Mouse (Mus musculus) limb, embryonic 14.5 days (tissue): ENCODE results near the gene Spag5. TPM values are rescaled to one million over a fixed set of nuclear protein-coding genes. Genes with fewer than 3 reads are reported as not detected.
A peak's percentile ranks its signal among the peaks of the same experiment; 100 is the strongest.

Experiments
- ATAC-seq: fragments of 200-750 bp; cut with Nextera tagmentation; 2 replicates; pipeline ENCODE4 v1.8.0; 2017; ENCODE audit warnings: low read depth, moderate number of reproducible peaks, moderate TSS enrichment; ENCODE audit not compliant: low FRiP score
- DNase-seq: peaks from one replicate; pipeline ENCODE4 v3.0.0-alpha.2; 2015; ENCODE audit warnings: low spot score
- H3K27ac ChIP-seq: fragments of 300-500 bp; sonication (generic); replicated peaks from 2 replicates; pipeline ENCODE4 v1.5.1; 2014; ENCODE audit warnings: low read depth, mild to moderate bottlenecking, low read length, moderate library complexity, mixed read lengths
- H3K27me3 ChIP-seq: fragments of 300-500 bp; sonication (generic); 2 replicates; pipeline ENCODE4 v1.6.1; 2014; ENCODE audit warnings: low read length, mixed read lengths; ENCODE audit not compliant: control insufficient read depth, insufficient read depth
- H3K36me3 ChIP-seq: fragments of 300-500 bp; sonication (generic); 2 replicates; pipeline ENCODE4 v1.6.1; 2014; ENCODE audit warnings: mild to moderate bottlenecking, low read length, moderate library complexity, mixed read lengths; ENCODE audit not compliant: control insufficient read depth, insufficient read depth
- H3K4me1 ChIP-seq: fragments of 300-500 bp; sonication (generic); 2 replicates; pipeline ENCODE4 v1.6.1; 2014; ENCODE audit warnings: antibody characterized with exemption, low read length, mixed read lengths; ENCODE audit not compliant: control insufficient read depth, insufficient read depth
- H3K4me2 ChIP-seq: fragments of 300-500 bp; sonication (generic); replicated peaks from 2 replicates; pipeline ENCODE4 v1.6.1; 2014; ENCODE audit warnings: low read depth, mild to moderate bottlenecking, low read length, moderate library complexity; ENCODE audit not compliant: severe bottlenecking
- H3K4me3 ChIP-seq: fragments of 300-500 bp; sonication (generic); replicated peaks from 2 replicates; pipeline ENCODE4 v1.5.1; 2014; ENCODE audit warnings: low read length
- H3K9ac ChIP-seq: fragments of 300-500 bp; sonication (generic); 2 replicates; pipeline ENCODE4 v1.6.1; 2014; ENCODE audit warnings: mild to moderate bottlenecking, low read depth, low read length, moderate library complexity; ENCODE audit not compliant: severe bottlenecking
- H3K9me3 ChIP-seq: fragments of 300-500 bp; sonication (generic); 2 replicates; pipeline ENCODE4 v1.6.1; 2016; ENCODE audit warnings: low read length; ENCODE audit not compliant: control insufficient read depth
- POLR2A ChIP-seq: fragments of 200-500 bp; IDR thresholded peaks from 2 replicates; pipeline ENCODE4 v1.8.0; 2012; ENCODE audit warnings: inconsistent platforms, mild to moderate bottlenecking, moderate library complexity, borderline replicate concordance; ENCODE audit not compliant: insufficient read depth, insufficient read length; ENCODE audit errors: extremely low read depth
- WGBS: fragments of 180-500 bp; shearing (Covaris S2); extraction: QIAGEN DNeasy Blood & Tissue Kit; methylation state at CpG from one replicate; pipeline ENCODE4 v1.1.7; 2014; 5-methylcytosine and 5-hydroxymethylcytosine counted together
- polyA plus RNA-seq, 2 experiments: library from polyadenylated mRNA; depleted of rRNA in 1 of 2; stranded (reverse) in 1 of 2; unstranded in 1 of 2; fragments of >200 nt; fragmentation: Nextera tagmentation in 1 of 2; extraction: Ambion mirVana in 1 of 2; gene quantifications; 2 replicates each; pipeline versions ENCODE4 v1.2.1 to v1.2.3; 2012 to 2014

The Spag5 gene
- polyA plus RNA-seq, 2 experiments: 28.7 to 57.3 TPM

GRCm38 (mm10) chr11:78353081-78353480 lies 51.8 kb downstream of the Spag5 start:
- H3K4me2 ChIP-seq: no peak overlapping the region
- H3K9me3 ChIP-seq: no peaks in the 10 kb centered on the region
- no peaks in the 10 kb centered on the region for H3K4me1 ChIP-seq
- H3K9ac ChIP-seq: no peak overlapping the region
- no peaks in the 10 kb centered on the region for H3K27me3 ChIP-seq
- H3K36me3 ChIP-seq: peaks cover 15% of the 10 kb centered on the region
- ATAC-seq (no peak), DNase-seq (no peak)
- H3K4me3 ChIP-seq: no peak overlapping the region
- 79% methylated on average over 1 of the region's 1 CpGs for WGBS
- H3K27ac ChIP-seq: no peak overlapping the region
- TF ChIP-seq POLR2A: no peak

DNA sequence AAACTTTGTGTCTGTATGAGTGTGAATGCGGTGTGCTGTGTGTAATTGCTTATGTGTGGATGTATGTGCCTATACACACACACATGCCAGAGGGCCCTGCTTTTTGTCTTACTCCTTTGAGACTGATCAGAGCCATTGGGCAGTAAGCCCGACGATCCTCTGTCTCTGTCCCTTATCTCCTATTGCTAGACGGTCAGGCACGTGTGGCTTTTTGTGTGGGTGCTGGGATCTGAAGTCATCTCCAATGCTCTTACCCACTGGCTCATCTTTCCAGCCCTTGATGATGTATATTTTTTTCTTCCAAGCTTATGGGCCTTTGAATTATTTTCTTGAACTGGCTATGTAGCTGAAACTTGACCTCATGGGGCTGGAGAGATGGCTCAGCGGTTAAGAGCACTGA lies 53.6 kb downstream of the Spag5 start:
- no peaks in the 10 kb centered on the region for H3K4me1 ChIP-seq
- no peak overlapping the region for H3K4me3 ChIP-seq
- H3K9ac ChIP-seq: no peak overlapping the region
- H3K4me2 ChIP-seq: no peak overlapping the region
- no peaks in the 10 kb centered on the region for H3K27me3 ChIP-seq
- no peak for TF ChIP-seq POLR2A
- H3K9me3 ChIP-seq: no peaks in the 10 kb centered on the region
- H3K27ac ChIP-seq: no peak overlapping the region
- DNase-seq: no peak
- WGBS: 87% methylated on average over 6 of the region's 6 CpGs
- no peak for ATAC-seq
- no peaks in the 10 kb centered on the region for H3K36me3 ChIP-seq

GRCm38 (mm10) chr11:78355471-78356238 lies 54.3 kb downstream of the Spag5 start:
- DNase-seq: peak; percentile 49
- 33% methylated on average over 4 of the region's 4 CpGs for WGBS
- no peak overlapping the region for H3K4me2 ChIP-seq
- H3K27ac ChIP-seq: no peak overlapping the region
- H3K36me3 ChIP-seq: no peaks in the 10 kb centered on the region
- no peak for TF ChIP-seq POLR2A
- no peak for ATAC-seq
- no peaks in the 10 kb centered on the region for H3K27me3 ChIP-seq
- H3K4me3 ChIP-seq: no peak overlapping the region
- H3K9ac ChIP-seq: no peak overlapping the region
- no peaks in the 10 kb centered on the region for H3K9me3 ChIP-seq
- H3K4me1 ChIP-seq: no peaks in the 10 kb centered on the region

DNA sequence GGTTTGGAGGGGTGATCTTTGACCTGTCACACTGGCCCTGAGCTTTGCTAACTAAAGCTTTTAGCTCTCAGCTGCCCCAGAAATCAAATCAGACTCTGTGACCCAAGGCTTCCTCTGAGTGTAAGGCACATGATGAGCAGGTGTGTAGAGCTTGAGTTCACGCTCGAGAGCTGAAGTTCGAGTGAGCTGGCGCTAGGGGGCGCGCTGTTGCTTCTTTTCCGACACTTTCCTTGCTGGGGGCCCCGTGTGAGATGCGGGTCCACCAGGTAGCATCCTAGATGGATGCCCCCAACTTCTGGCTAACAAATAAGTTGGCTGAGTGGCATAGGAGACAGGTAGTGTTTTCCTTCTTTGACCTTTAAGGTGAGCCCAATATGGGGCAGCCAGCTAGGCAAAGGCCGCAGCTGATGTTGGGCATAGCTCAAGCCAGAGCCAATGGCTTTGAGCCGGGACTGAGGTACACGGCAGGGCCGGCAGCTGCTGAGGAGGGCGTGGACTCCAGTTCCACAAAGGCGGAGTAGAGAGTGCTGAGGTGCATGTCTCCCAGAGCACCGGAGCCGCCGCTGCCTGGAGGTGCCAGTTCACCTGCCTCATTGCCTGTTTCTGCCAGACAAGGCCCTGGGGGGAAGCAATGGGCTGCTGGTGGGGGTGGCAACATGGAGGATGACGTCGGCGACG lies 57.1 kb downstream of the Spag5 start:
- DNase-seq (peak; percentile 50), ATAC-seq (no peak)
- 16% methylated on average over 22 of the region's 22 CpGs for WGBS
- Histone ChIP-seq H3K36me3 (no peaks in the 10 kb centered on the region), H3K4me3 (no peak overlapping the region), H3K27me3 (no peaks in the 10 kb centered on the region), H3K9me3 (no peaks in the 10 kb centered on the region), H3K4me2 (no peak overlapping the region), H3K27ac (no peak overlapping the region), H3K4me1 (peaks cover 5% of the 10 kb centered on the region), H3K9ac (no peak overlapping the region)
- TF ChIP-seq POLR2A: no peak

GRCm38 (mm10) chr11:78360125-78360788 lies 58.9 kb downstream of the Spag5 start:
- Histone ChIP-seq H3K4me1 (peaks cover 12% of the 10 kb centered on the region), H3K9ac (no peak overlapping the region; the same call in 1 of the 2 replicates), H3K27me3 (no peaks in the 10 kb centered on the region), H3K4me3 (peak overlapping the region; percentile 23), H3K9me3 (no peaks in the 10 kb centered on the region), H3K36me3 (no peaks in the 10 kb centered on the region), H3K4me2 (peak overlapping the region; percentile 36), H3K27ac (no peak overlapping the region)
- peak; percentile 83 for DNase-seq
- 9% methylated on average over 13 of the region's 13 CpGs for WGBS
- ATAC-seq: peak; percentile 60; the same call in 1 of the 2 replicates
- no peak for TF ChIP-seq POLR2A
